Mouse (Mus musculus): ENCODE results near the gene Slc22a16.
"Not testable (repeated sequence)": the region's sequence is repeated elsewhere in the genome, so short reads cannot be mapped to it uniquely, and the experiment has no call there.

Gene Slc22a16

DNA sequence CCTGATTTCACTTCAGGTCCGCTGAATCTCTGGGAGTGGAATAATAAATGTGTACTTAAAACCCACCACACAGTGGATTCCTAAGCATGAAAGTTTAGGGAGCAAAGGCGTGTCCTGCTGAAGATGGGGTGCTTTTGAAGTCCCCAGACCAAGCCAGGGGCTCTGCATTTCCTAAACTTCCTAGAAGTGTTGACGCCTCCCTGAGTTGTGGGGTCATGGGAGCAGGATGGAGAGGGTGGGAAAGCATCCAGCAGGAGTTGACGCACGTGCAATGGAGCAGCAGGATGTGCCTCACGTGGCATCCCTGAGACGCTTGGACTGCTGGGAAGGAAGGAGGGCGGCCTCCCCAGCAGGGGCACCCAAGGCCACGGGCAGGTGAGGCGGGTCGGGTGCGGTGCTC, at the start of gene Slc22a16:
Gene Slc22a16, plus strand, starts transcription at position 301 of the 400 bp plus-strand sequence.
- DNase-seq = no peak

DNA sequence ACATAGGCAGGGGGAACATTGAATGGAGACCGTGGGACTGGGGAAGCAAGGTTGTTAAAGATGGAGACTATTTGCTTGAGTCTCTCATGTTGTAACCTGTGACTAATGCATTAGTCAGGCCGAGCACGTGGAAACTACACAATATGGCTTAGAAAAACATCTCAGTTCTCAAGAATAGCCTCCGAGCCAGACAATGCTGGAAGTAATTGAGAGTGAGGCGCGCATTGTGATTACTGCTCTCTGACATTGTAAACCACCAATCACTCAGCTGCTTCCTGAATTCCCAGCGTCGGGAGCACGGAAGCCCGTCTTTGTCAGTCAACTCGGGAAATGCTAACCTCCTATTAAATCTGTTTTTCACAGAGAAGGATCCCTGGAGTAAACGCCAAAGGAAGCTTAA, 48.6 kb upstream of the Slc22a16 start:
- no peak for DNase-seq

DNA sequence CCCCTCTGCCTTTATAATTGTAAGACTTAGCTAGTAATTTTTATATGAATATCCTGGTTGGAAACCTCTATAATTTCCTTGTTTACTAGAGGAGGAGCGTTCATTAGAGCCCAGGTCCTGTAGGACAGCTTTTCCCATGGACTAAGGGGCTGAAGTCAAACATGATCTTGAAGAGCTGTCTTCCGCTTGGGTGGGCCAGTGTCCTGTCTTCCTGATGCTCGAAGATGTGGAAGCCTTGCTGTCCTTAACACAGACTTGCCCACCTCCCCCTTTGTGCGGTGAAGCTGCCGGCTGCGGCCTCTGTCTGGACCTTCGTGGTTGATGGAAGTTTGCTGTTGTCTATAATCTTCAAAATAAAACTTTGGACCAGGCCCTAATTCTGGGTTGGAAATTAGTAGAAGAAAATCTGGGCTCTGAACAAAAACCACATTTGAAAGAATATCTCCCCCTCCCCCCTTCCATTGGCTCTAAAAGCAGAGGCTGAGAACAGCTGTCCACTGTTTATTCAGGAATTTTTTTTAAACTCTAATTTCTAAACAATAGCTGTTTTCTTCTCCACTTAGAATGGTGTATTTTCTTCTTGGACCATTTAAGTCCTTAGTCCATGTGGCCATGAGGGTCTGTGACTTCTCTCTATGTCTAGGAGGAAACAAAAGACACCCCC, 46.7 kb upstream of the Slc22a16 start:
- no peak for DNase-seq

DNA sequence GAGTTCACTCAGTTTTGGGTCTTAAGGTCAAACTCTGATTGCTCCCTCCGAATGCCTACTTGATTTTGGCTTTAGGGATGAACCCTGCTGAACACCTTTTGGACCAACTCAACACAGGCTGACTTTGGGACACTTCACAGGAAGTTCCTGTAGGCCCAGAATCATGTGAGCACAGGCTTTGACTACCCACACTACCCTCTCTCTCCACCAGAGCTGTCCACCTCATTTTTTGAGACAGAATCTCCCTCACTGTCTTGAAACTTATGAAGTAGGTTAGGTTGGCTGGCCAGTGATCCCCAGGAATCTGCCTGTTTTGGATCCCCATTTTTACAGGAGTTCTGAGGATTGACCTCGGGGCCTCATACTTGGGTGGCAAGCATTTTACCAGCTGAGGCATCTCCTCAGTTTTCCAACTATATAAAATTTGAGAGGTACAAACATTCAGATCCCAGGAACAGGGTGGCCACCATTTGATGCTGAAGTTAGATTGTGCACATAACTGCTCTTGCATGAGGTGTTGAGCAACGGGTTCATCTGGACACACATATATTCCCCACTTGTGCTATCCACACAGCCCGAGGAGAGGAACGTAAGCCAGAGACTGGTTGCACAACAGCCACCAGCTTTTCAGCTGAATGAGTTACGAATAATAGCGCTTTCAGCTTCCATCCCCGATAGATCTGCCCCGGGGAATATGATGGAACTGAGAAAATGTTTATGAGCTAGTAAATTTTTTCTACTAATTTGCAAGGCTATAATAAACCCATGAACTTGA, 45.9 kb upstream of the Slc22a16 start:
- no peak for DNase-seq

DNA sequence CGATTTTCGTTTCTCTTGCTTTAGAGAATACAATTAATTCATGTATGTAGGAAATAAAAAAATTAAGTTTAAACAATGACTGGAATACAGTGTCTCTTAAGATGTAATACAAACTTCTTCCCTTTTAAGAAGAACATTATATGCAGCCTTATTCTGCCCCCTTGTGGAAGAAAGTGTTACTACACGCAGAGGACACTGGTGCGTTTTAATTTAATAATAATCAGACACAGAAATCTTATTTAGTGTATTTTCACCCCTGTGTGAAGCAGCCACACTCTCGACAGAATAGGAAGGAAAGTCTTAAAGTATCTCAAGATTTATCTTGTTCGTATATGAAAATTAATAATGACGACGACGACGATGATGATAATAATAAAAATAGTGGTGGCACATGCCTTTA, 45.1 kb upstream of the Slc22a16 start:
- peak in 1 of 2 experiments; percentile 79 for DNase-seq

DNA sequence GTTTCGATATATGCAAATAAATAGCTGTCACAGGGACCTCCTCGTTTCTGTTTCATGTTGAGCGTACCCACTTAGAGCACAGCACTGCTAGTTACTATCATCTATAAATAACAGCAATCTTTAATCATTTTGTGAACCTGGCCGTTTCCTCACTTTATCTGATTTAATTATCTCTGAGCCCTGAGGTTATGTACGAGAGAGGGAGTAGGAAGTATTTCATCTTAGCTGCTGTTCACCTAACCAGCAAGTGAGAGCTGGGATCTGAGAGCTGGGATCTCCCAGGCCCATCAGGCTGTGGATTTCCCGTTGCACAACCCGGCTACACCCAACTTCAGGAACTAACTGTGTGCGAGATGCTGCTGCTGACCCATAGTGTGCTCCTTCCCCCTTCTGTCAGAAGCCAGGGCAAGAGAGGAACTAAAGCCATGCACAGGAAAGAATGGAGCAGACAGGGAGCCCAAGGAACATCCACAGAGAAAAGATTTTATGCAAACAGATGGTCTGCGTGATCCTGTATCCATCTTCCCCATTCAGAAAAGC, 44.5 kb upstream of the Slc22a16 start:
- no peak for DNase-seq

DNA sequence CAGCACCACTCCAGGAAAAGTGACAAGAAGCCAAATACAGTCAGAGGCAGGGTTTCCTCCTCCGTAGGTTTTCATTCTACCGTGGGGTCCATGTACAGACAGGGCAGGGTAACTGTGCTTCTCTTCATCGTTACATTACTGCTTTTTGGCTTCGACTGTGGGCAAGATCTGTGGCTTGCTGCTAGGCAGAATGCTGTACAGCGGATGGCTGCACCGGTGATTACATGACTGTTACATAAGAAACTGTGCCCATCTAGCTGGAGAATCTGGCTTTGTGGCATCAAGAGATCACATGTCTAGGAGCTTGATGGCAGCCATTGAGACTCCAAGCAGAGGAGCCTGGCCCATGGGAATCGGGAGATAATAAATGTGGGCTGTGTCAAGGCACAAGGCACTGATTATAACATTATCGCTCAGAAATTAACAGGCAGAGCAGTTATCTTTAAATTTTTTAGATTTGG, 43.8 kb upstream of the Slc22a16 start:
- DNase-seq = no peak

DNA sequence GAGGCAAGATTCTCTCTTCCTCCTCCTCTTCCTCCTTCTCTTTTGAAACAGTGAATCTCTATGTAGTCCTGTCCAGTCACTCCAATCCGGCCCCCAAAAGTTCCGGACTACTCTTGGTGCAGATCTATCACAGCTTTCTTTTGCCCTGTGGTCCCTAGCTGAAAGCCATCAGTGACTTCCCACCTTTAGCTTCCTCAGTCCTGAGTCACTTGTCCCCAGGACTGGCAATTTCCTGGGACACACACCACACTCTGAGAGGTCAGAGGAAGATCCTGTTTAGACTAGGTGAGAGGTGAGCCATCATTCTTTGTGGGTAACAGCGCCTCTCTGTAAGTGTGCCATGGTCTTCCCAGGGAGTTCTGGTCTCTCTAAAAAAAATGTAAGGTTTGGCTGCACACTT, 43.1 kb upstream of the Slc22a16 start:
- DNase-seq = no peak

DNA sequence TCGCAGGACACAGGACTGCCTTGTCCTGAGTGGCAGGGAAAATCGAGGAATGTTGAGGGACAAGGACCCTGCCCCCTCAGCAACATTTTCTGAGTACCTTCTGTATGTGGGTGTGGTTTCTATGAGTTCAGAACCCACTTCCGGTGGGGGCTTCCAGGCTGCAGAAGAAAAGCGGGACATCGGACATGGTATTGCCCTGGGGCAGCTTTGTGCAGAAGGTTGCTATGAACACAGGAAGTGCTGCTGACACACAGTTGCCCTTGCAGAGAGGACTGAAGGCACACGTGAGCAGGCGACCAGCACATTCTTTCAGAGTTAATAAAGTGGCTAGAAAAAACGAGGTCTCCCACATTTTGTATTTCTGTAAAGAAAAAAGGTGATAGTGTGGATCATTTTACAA, 42.6 kb upstream of the Slc22a16 start:
- DNase-seq = no peak

DNA sequence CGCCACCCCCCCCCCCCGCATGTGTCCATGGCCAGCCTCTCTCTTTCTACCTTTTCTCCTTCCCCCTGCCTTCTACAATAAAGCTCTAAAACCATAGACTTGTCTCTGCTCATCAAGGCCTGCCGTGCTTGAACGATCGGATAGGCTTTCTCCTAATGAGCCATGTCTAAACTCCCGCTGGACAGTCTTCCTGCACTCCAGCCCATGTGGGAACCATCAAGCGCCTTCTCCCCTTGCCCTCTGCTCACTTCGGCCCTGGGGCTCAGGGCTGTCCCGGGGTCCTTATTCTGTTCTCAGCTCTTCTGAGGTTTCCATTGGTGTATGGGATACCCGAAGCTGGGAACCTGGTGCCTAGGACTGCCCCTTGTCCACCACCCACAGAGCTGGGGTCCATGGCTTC, 41.5 kb upstream of the Slc22a16 start:
- no peak for DNase-seq

DNA sequence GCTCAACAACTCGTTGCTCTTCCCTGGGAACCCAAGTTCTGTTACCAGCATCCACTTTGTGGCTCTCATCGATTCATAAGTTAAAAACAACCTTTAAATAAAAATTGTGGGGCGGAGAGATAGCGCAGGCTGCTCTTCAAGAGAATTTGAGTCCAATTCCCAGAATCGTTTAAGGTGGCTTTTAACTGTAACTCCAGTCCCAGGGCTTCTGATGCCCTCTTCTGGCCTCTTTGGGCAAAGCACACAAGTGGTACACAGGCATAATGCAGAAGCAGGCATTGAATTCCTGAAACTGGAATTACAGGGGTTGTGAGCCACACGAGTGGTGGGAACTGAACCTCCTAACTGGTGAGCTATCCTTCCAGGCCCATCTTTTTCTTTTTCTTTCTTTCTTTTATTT, 40.5 kb upstream of the Slc22a16 start:
- peak; percentile 57 to 77 for DNase-seq

DNA sequence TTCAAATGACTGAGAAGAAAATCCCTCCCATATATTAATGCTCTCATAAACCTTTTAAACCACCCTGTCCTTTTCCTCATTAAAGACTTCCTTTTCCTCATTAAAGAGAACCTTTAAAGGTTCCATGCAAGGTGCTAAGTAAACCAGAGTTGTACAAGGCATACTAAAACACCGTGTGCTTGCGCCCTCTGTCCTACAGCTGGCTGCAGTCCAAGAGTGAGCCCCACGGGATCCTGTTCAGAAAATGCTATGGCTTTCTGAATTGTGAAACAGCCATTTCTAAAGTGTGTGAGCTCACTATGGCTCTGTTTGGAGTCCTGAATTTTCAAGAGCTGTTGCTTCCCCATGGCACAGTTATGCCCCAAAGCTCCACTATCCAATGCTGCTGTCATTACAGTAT, 39.5 kb upstream of the Slc22a16 start:
- no peak for DNase-seq

DNA sequence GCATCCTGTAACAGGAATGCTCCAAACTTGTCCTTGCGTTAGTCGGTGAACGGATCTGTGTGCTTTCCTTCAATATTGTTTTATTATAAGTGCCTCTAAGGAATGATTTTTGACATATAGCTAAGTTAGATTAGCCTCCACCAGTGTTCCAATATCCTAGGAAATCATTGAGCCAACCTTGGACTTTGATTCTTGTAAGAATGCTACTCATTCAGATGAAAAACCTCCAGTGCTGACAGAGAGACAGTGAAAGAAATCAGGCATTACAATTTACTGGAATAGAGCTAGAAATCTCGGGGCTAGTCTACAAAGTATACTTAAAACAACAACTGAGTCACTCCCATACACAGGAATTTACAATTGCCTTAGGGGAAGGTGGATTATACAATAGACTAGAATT, 37.5 kb upstream of the Slc22a16 start:
- not testable (repeated sequence) for DNase-seq

DNA sequence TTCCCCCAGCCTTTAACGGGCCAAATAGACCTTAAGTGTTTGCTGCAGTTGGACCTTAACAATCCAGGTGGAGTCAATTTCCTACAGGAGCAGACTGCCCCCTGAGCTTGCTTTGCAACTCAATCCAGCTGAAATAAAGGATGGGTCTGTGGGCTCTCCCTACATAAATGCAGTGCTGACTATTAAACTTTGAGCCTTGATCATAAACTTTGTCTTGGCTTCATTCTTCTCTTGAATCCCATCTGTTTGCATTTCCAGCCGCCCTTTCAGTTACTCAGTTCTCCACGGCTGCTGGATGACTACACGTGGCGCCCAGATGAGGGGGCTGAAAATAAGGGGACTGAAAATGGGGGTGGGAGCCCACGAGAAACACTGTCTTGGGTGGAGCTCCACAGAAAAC, 28.8 kb upstream of the Slc22a16 start:
- no peak for DNase-seq

DNA sequence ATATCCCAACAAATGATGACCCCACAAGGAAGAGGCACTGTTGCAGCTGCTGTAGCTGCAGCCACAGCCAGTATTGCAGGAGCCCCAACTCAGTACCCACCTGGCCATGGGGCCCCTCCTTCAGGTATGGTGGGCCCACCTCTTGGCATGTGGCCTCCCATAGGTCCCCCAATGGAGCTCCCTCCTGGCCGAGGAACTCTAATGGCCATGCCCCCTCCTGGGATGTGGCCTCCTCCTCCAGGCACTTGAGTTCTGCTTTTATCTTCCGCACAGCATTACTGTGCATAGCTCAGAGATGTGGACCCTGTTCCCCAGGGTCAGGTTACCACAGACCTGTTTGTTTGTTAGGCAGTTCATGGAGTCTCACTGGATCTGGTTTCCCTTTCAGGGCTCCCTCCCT, 20.8 kb upstream of the Slc22a16 start:
- no peak for DNase-seq

DNA sequence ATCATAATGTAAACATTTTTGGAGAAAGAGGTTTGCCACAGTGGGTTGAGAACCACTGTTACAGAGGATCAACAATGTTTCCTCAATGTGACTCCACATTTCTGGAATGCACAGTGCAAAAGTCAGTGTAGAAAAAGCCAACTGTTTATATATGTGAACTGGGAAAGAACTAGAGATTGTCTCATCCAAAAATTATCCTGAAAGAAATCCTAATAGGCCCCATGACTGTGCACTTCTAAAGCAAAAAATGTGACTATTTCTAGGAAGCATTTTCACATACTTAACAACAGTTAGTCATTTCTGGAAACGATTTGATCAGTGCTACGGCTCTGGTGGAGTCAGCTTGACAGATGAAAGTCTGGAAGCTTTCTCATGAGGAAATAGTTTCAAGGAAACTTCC, 18.3 kb upstream of the Slc22a16 start:
- no peak for DNase-seq

DNA sequence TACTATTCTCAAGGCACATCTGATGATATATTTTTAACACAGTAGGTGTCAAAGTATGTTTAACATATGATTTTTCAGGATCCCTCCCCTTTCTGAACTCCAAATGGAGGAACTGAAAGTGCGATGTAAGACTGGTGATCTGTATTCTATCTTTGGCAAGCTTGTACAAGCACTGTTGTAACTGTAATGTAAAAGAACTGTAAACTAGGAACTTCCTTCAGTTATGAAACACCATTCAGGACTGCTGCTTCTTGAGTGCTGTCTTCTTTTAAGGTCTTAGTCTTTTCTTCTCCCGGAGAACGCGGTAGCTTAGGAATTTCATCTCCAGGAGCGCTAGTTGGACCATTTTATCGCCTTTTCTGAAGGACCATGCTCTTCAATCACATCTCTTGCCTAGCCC, 4.4 kb upstream of the Slc22a16 start:
- not testable (repeated sequence) for DNase-seq

DNA sequence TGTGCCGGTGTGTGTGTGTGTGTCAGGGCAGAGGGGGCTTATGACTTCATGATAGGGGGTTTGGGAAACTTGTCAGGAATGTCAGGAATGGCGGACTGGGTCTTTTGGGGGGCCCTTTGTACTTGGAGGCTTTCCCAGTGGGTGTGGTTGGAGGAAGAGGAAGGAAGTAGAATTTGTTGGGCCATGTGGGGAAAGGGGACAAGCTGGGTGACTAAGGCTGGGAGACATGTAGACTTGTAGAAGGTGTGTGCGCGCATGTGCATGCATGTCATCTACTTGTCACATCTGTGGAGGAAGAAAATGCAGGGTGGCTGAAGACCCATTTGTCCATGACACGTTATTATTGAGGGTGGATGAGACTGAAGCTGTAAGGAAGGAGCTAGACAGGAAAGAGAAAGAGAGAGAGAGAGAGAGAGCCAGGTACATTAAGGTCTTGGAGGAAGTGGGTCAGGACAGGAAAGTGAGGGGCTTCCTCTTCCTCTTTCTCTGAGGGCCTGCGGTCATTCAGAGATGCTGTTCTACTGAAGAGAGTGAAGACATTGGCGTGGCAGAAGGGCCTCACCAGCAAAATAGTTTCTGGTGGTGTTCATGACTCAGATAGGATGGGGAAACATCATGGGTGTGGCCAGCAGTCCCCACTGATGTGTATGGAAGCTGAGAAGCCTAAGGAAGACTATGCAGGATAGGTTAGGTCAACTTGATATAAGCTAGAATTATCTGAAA, 5.9 kb downstream of the Slc22a16 start:
- no peak for DNase-seq

DNA sequence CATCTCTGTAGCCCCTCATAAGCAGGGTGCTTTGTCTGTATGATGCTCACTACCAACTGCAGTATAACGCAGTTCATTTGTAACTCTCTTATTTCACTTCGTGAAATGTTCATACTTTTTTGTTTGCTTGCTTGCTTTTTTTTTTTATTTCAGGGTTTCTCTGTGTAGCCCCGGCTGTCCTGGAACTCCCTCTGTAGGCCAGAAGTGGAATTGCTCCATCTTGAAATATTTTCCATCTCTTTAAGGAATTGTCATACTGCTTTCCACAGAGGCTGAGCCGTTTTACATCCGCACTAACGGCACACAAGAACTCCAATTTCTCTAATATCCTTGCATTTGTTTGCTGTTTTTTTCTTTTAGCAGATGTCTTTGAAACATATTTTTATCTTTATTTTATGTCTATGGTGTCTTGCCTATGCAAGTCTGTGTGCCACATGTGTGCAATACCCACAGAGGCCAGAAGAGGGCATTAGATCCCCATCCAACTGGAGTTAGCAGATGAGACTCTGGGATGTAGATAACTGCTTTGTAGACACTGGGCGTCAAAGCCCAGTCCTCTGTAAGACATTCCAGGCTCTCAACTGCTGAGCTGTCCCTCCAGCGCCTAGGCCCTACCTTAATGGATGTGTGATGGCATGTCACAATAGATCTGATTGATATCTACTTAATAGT, 13.6 kb downstream of the Slc22a16 start:
- DNase-seq = peak in 1 of 2 experiments; percentile 51

DNA sequence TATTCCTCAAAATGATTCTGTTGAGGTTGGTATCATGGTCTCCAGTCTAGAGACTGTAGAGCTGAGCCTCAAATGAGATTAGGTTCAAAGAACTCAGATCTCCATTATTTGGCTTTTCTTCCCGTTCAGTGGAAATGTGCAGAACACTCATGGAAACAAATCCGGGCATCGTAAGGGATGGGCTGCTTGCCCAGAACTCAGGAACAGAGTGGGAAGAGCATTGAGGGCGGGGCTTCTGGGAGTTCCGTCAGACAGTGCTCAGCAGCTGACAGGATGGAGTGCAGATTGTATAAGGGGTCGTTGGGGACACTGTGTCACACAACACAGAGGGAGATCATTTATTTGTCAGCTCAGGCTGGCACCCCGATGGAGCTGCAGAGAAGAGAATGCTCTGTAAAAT, 22.1 kb downstream of the Slc22a16 start:
- DNase-seq = no peak

DNA sequence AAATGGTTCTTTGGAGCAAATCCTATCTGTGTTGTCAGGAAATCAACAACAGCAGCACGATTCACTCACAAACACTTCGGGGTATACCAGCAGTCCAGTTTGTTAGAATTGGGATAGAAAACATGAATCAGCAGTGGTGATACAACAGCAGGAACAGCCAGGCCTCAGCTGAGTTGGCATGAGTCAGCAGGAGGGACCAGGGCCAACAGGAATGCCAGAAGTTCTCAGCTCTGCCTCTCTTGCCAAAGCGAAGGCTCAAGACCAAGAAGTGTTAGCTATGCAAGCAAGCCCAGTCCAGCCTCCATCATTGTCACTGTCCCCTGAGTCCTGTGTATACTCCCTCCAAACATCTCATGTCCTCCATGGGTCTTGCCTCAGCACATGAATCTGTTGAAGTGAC, 27.0 kb downstream of the Slc22a16 start:
- no peak for DNase-seq

DNA sequence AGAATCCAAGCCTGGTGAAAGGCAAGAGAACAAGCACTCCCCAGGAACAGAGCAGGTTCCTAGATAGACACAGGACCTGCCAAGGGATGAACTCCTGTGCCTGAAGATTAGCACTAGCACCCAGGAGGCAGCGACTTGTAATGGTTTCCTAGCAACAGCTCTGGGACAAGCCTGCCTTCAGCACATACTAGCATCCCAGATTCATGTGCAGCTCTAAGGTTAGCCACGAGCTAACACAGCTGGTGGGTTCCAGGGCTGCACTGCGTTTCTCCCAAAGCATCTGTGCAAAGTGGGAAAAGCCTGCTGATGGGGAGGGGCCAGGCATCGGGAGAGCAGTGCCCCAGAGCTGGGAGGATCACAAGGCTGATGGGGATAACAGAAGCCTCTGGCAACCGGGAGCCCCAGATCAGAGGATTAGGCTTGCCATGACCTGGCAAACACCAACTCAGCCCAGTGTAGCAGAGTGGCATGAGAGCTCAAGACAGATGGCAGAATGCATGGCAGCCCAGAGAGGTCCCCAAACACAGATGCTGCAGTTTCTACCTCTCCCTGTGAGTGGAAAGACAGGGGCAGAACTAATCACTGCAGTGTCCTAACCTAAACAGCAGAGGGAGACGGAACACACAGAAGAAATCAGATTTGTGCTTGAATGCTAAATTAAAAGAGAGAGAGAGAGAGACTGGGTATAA, 34.7 kb downstream of the Slc22a16 start:
- no peak for DNase-seq
